Mouse (Mus musculus) urinary bladder, postnatal 10 days (tissue): ENCODE data around the gene Grin2c.

Experiments
- DNase-seq: peaks from one replicate; pipeline ENCODE4 v3.0.0; 2022; ENCODE audit warnings: low spot score

The Grin2c gene

DNA sequence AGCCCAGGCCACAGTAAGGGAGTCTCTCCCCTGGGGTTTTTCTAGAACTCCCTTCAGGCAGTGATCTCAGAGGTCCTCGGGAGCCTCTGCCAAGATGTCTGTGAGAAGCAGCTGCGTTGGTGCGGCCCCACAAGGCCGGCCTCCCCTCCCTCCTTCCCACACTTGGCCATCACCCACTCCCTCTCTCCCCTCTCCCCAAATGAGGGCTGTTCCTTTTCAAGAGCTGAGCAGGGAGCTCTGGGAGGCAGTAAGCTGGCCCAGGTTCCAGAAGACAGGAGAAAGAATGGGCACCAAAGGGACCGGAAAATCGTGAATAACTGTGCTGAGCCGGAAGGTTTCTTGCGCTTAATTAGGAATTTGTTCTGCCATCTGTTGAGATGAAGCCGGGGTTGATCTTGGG is 35.1 kb downstream of the Grin2c start:
- no peak for DNase-seq

GRCm38 (mm10) chr11:115231168-115231915 is 35.7 kb downstream of the Grin2c start:
- no peak for DNase-seq

GRCm38 (mm10) chr11:115229021-115229930 is 37.8 kb downstream of the Grin2c start:
- DNase-seq: no peak

- DNase-seq: no peak
These were observed 38.6 kb downstream of the Grin2c start for GRCm38 (mm10) chr11:115228430-115228829.

- no peak for DNase-seq
These were observed 39.4 kb downstream of the Grin2c start for GRCm38 (mm10) chr11:115227640-115228039.

DNA sequence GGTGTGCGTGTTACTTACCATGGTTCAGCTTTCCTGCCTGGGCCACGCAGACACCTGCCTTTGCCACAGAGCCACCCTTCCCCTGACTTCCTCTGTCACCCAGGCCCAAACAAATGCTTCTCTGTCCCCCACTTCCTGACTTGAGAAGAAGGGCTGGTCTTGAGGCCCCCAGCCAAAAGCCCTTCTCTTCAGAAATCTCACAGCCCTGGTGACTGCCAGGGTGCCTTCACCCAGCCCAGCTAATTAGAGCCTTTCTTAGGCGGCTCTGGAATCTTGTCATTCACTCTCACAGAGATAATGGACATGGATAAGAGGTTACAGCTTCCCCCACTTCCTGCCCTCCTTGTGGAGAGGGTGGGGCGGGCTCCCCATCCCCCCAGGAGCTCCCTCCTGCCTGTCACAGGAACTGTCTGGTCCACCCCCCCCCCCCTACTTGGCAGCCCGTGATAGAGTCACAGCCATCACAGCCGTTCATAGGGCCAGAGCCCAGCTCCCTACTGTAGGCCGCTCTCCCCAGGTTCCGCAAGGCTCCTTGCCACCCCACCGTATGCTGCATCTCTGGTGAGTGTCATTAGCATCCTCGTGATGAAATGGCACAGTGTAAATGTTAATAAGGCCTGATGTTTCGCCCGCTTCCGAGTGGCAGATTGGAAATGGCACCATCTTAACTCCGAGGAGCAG is 40.1 kb downstream of the Grin2c start:
- no peak for DNase-seq

GRCm38 (mm10) chr11:115225301-115225700 is 41.7 kb downstream of the Grin2c start:
- no peak for DNase-seq

DNA sequence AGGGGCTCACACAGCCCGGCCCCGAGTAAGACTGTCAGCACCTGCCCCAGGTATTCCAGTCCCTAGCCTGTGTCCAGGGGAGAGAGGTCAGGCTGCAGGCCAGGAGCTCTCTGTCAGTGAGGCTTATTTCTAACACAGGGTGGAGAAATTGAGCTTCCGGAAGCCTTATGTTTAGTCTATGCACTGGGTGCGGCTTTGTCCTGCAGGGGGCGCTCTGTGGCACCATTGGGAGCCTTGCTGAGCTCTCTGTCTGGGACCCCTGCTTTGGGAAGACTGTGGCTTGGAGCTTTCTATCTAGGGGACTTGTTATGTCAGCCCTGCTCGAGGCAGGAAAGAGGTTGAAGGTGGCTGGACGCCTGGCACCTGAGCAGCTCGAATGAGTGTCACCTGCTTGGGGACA is 42.2 kb downstream of the Grin2c start:
- DNase-seq: no peak

DNA sequence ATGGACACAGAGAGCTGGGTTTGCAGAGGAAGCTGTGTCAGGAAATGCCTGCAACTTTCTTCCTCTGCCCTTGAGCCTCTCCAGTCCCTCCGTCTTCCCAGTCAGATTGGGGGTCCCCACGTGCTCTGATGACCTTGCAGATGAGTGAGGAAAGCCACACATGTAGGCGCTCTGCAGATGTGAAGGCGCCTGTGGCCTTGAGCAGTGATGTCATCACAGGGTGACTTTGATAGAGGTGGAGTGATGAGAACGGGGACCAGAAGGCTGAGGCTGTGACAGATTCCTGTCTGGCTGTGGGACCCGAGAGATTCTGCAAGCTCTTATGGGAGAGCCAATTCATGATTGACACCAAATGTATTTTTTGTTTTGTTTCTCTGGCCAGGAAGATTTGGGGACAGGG is 43.2 kb downstream of the Grin2c start:
- no peak for DNase-seq

DNA sequence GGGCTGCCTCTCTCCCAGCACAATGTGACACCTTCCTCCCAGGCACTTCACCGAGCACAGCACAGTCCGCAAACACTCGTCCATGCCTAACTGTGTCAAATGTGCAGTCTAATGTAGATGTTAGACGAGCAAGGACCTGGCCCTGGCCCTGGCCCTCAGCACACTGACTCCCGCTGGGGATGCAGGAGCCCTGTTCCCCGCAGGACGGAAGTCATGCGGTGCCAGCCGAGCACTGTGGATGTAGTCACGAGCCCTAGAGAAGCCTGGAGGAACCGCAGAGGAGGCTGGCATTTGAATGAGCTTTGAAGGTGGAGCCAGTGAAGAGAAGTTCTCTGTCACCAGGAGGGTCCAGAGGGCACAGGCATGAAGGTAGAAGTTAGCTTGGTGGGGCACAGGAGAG is 43.6 kb downstream of the Grin2c start:
- DNase-seq: no peak

GRCm38 (mm10) chr11:115222570-115222969 is 44.5 kb downstream of the Grin2c start:
- DNase-seq: no peak

- no peak for DNase-seq
These were observed 45.0 kb downstream of the Grin2c start for GRCm38 (mm10) chr11:115222077-115222476.

DNA sequence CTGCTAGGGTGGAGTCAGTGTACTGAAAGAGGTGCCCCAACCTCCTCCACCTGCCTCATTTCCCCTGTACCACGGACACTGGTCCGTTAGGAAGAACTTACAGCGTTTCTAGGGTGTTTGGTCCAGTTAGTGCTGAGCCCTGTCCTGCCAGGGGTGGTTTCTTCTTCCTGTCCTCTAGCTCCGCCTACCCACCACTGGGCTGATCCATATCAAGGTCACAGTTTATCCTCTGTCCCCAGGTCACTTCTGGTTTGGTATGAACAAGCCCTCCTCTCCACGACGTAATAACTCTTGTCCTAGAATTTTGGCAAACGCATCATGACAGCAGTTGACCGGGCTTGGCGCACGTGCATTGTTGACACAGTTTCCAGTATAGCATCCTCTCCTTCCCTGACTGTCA is 47.4 kb downstream of the Grin2c start:
- DNase-seq: no peak

DNA sequence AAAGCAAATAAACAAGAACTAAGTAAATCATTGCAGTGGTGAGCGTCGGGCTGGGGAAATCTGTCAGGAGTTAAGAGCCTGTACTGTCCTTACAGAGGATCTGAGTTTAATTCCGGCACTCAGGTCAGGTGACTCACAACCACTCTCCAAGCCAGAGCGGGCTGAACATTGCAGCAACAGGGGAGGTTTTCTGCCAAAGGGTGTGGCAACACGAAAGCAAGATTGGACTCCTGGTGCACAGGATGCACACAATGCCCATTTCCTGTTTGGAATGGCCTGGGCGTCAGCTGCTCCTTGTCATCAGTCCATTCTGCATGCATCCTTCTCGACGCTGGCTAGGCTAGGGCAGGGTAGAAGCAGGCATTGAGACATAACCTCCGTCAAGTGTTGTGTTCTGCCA is 47.8 kb downstream of the Grin2c start:
- DNase-seq: no peak

- no peak for DNase-seq
These were observed 49.3 kb downstream of the Grin2c start for GRCm38 (mm10) chr11:115217439-115218410.

DNA sequence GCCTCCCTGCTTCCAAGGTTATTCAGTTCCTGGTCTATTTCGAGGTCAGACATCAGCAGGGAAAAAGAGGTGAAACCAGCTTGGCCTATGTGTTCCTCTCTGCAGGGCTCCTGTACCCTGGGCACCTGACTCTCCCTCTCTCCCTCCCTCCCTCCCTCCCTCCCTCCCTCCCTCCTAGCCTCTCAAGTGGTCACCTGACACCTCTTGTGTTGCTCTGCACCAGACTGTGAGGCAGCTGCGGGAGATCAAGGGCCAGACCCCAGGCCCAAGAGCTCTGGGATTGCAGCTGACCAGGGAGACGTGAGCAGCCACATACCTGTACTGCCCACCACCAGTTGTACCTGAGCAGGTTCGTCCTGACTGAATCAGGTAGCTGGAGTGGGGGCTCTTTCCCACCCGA is 51.9 kb downstream of the Grin2c start:
- no peak for DNase-seq

GRCm38 (mm10) chr11:115212116-115212515 is 54.9 kb downstream of the Grin2c start:
- no peak for DNase-seq

- DNase-seq: no peak
These were observed 57.1 kb downstream of the Grin2c start for GRCm38 (mm10) chr11:115209958-115210357.

DNA sequence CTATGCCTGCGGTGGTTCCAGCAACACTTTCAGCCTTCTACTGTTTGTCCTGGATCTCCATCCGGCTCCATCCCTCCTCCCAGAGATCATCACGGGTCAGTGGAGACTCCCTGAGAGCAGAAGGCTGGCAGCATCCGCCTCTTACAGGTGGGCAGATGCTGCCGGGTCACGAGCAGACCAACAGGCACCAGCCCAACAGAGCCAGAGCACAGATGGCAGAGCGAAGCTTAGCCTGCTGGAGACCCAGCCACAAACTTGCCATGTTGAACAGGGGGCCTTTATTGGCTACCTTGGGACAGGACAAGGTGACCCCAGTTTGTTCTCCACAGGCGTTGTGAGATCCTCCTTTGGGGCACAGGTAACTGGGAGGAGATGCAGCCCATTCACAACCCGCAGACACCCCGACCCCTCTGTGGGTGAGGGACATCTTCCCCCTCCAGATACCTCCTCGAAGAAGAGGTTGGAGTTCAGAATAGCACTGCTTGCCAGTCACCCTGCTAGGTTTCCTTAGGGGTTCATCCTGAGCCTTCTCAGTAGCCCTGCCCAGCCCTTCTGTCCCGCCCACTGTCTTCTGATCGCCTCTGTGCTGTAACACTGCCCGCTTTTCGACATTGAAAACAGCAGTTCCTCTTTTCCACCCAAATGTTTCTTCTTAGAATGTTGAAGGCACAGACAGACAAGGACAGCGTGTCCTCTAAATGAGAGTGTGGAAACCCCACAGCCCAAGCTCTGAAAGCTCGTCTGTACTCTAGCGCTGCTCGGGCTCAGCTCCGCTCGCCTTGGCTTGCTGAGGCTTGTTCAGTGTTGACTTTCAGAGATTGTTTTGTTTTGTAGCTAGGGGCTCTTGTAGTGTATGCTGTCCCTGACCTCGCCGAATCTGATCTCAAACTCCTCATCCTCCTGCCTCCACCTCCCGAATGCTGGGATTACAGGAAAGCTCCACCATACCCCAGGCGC is 58.0 kb downstream of the Grin2c start:
- no peak for DNase-seq

DNA sequence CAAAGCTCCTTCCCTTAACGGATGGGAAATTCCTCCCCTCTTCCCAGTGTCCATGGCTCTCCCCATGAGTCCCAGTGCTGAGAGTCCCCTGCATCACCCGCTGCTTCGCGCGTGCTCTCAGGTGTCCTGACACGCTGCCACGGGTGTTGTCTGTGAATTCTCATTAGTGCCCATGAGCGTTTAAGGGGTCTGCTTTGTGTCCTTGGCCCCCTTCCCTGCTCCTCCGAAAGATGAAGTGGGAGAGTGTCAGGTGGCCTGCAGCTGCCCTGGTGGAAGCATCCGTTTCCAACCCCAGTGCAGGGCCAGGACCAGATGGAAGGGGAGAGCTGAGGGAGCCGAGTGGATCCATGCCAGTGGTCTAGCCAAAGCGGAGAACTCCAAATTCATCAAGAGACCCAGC is 58.9 kb downstream of the Grin2c start:
- DNase-seq: no peak
